Mouse (Mus musculus): ENCODE measurements around the gene Olfr945.

The Olfr945 gene

GRCm38 (mm10) chr9:39276718-39277117 is at the start of gene Olfr945:
Olfr945 (minus strand) TSS chr9:39276818.
- DNase-seq, result no peak

GRCm38 (mm10) chr9:39325945-39326344 is 49.3 kb upstream of the Olfr945 start, which contains the start of gene Olfr948:
Olfr948 (minus strand) TSS chr9:39326045.
- no peak for DNase-seq

- no peak for DNase-seq
Measured at GRCm38 (mm10) chr9:39287136-39287535, 10.5 kb upstream of the Olfr945 start.

GRCm38 (mm10) chr9:39249894-39250293 is 26.7 kb downstream of the Olfr945 start, which contains the start of gene Olfr1537:
Olfr1537 (minus strand) TSS chr9:39249994.
- DNase-seq, result no peak

Data from thymus, postnatal 14 days (tissue).